Mouse (Mus musculus): Measurements from ENCODE around the gene Larp4b.

DNA sequence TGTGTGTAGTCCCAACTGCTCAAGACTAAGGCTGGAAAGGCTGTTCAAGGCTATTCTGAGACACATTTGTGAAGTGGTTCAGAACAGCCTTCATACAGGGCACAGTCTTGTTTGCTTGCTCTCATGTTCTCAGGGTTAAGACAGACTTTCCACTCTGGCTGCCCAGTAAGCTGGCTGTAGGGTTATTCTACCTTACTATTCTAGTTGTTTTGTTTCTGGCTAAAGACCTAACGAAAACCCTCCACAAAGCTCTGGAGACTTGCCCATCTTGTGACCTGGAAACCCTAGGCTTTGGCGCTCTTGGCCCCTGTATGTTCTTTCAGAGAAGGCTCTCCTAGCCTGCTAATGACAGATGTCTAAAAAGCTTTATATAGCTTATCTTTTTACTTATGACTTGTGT is 55.1 kb downstream of the Larp4b start:
- TF ChIP-seq CTCF (IDR thresholded peaks at IDR 0.05; ENCODE audit: control insufficient read depth, insufficient read depth, low read length): no peak
- no peak for TF ChIP-seq POLR2A (IDR thresholded peaks at IDR 0.05; ENCODE audit: borderline replicate concordance, control insufficient read depth, low read depth, low read length)
